Mouse (Mus musculus): ENCODE results near the gene Sars.
A peak's percentile ranks its signal among the peaks of the same experiment; 100 is the strongest.

The Sars gene

GRCm38 (mm10) chr3:108444698-108445365 lies at the start of gene Sars:
TSS of gene Sars (minus strand) at chr3:108445209.
- DNase-seq (ENCODE audit: low read depth, low spot score): peak; percentile 95

DNA sequence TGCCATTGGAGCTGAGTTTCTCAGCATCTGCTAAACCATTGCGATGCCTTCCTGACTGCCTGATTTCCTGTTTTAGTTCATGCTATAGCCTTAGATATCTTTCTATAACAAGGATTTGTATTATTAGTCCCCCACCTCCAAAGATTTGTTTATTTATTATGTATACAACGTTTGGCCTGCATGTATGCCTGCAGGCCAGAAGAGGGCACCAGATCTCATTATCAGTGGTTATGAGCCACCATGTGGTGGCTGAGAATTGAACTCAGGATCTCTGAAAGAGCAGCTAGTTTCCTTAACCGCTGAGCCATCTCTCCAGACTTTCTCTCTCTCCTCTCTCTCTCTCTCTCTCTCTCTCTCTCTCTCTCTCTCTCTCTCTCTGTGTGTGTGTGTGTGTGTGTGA lies 45.0 kb upstream of the Sars start:
- DNase-seq (ENCODE audit: low read depth, low spot score): peak; percentile 54

- DNase-seq (ENCODE audit: low read depth, low spot score): no peak
Observed at GRCm38 (mm10) chr3:108484749-108485148, 39.7 kb upstream of the Sars start.

DNA sequence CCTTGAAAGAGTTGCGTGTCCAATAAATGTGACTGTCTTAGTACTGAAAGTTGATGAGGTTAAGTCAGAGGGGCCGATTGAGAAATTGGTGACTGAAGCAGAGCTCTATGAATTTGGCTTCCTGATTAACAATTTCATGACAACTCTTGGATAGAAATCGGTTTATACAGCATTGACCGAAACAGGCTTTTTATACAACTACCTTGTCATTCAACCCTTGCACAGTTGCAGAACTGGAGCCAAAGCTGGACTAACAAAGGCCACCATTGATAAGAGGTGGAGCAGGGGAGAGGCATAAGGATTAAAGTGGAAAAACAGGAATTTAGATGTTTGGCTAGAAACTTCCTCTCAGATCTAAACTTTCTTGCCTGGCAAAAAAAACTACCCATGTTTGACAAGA lies 33.8 kb upstream of the Sars start:
- no peak for DNase-seq (ENCODE audit: low read depth, low spot score)

DNA sequence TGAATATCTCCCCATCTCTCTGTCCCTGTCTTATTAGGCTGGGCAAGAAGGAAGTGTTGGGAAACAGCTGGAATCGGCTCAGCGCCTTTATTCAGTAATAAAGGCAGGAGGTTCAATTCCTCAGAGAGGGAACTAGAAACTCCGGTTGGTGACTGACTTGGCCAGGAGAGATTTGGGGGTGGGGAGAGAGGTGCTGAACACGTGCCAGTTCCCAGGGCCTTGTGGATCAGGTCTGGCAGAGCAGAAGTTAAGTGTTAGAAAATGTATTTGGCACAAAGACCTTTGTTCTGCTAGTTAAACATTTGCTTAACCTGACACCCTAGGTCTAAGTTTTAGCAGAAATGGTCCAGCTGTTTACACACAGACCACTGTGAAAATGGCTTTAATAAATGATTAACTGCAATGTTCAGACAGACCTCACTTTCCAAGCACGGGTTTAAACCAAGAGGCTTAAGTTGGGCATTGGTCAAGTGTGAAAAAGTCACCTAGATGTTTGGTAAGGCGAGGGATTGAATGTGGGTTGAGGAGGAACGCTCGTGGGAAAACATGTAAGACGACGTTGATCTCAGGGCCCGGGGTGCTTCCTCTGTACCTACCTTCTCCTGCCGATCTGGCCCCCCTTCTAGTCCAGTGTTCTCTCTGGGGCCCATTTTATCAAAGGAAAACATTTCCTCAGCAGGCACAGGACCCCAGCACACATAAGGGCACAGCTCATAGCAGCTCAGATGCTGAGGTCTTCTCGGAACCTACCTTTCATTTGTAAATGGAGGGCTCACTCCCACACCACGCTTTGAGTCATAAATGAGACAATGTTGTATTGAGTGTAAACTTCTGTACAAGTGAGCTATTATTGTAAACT lies 32.0 kb upstream of the Sars start:
- no peak for DNase-seq (ENCODE audit: low read depth, low spot score)

- DNase-seq (ENCODE audit: low read depth, low spot score): no peak
Observed at GRCm38 (mm10) chr3:108475496-108475895, 30.5 kb upstream of the Sars start.

DNA sequence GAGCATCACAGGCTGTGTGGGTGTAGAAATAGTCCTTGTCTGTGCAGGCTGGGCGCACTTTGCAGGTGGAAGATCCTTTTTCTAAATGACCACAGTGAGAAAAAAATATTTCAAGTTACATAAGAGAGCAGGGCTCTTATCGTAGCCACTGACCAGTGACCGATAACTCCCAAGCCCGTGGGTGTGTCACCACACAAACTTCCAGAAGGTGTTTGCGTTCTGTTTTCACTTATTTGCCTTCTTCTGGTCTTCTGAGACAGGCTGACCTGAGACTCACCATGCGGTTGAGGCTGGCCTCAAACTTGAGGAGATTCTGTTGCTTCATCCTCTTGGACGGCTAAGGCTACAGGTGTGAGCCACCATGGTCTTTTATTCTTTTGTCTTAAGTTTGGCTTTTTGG lies 30.0 kb upstream of the Sars start:
- DNase-seq (ENCODE audit: low read depth, low spot score): no peak

DNA sequence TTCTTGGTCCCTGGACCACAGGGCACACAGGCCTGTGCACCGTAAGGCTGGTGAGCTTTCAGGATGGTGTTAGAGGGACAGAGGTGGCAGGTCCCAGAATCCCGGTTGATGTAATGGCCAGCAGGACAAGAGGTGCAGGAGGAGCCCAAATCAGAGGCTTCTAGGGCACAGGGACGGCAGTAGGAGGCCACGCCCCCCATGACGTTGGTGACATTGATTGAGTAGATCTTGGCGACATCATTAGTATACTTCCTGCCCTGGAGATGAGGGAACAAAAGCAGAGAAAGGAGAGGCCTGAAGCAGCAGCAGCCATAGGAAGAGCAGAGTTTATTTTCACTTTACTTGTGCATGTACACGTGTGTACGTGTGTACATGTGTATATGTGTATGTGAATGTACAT lies 22.8 kb upstream of the Sars start:
- DNase-seq (ENCODE audit: low read depth, low spot score): peak; percentile 29

DNA sequence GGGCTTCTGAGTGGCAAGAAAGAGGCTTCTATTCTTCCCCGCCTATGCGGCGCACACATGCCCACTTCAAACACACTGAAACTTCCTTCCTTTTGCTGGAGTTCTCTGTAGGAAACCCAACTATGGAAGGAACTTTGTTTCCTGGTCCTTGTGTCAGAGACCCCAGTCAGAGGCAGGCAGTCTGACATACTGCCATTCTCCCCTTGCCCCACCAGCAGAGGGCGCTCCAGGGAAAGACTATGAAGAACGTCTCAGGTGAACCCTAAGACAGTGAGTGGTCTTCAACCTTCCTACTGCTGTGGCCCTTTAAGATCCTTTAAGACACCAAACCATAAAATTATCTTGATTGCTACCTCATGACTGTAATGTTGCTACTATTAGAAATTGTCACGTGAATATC lies 21.4 kb upstream of the Sars start:
- peak; percentile 65 for DNase-seq (ENCODE audit: low read depth, low spot score)

GRCm38 (mm10) chr3:108458866-108459265 lies 13.9 kb upstream of the Sars start:
- DNase-seq (ENCODE audit: low read depth, low spot score): peak; percentile 27

- no peak for DNase-seq (ENCODE audit: low read depth, low spot score)
Observed at GRCm38 (mm10) chr3:108458380-108458779, 13.4 kb upstream of the Sars start.

GRCm38 (mm10) chr3:108454172-108454571 lies 9.2 kb upstream of the Sars start:
- no peak for DNase-seq (ENCODE audit: low read depth, low spot score)

DNA sequence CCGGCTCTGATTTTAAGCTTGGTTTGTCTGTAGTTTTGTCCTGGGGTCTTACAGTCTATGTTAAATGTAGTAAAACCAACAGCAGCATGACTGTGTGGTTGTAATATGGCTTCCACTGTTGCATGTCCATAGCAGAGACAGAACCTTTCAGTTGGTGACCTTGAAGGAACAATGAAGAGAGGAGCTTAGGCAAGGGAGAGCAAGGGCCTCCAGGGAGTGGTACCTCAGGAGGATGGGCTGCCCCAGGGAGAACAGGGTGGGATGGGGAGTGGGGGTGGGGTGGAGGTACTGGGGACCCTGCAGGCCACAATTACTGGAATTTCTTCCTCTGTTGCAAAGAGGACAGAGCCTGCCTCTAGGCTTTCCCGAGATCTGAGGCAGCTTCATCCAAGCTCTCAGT lies 7.0 kb upstream of the Sars start:
- DNase-seq (ENCODE audit: low read depth, low spot score): no peak

DNA sequence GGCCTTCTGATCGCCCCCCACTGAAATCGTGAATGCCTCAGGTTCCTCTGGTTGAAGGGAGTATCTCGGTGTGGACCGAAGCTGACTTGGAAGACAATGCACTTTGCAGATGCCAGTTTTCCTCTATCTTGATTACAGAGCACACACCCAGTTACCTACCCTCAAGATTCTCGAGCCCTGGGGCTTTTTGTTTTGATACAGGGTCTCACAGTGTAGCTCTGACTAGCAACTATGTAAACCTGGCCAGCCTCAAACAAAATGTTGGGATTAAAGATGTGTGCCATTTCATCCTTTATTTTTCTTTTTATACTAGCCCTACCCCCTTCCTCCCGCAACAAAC lies 327 bp upstream of the Sars start:
- DNase-seq (ENCODE audit: low read depth, low spot score): no peak

DNA sequence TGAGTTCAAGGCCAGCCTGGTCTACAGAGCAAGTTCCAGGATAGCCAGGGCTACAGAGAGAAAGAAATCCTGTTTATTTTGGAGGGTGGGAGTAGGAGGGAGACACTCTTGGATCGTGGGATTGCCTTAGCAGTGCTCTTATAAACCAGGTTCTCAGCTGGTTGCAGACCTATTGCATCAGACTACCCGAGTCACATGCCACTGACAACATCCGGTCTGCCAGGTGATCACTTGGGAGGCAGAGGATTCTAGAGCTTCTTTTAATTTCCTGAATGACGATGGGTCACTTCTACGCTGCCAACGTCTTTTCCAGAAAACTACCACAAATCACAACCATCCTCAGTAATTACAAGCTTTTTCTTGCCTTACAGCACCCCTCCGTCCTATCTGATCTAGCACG lies 980 bp downstream of the Sars start:
- DNase-seq (ENCODE audit: low read depth, low spot score): peak; percentile 84

GRCm38 (mm10) chr3:108436380-108436714 lies 8.7 kb downstream of the Sars start:
- no peak for DNase-seq (ENCODE audit: low read depth, low spot score)

- DNase-seq (ENCODE audit: low read depth, low spot score): no peak
Observed at GRCm38 (mm10) chr3:108435701-108436379, 9.2 kb downstream of the Sars start.

DNA sequence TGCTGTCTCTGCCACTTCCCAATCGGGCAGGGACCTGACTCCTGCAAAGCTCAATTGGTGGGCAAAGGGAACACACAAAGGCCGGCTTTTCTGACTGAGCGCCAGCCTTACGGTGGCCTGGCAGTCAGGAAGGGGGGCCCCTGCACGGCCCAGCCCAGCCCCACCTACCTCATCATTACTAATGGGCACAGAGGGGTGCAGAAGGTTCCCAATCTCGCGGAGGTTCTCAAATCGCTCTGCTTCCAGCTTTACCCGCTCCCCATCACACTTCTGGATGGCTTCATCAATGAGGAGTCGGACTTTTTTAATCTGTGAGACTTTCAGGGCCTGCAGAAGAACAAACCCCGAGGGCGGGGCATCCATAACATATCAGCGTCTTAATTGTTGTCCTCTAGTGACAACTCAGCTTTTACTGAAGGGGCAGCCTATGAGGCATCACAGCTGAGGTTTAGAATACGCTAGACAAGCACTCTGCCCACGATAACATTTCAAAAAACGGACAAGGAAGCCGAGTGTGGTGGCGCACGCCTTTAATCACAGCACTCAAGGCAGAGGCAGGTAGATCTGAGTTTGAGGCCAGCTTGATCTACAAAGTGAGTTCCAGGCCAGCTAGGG lies 11.0 kb downstream of the Sars start:
- DNase-seq (ENCODE audit: low read depth, low spot score): no peak

GRCm38 (mm10) chr3:108433188-108433880 lies 11.7 kb downstream of the Sars start:
- DNase-seq (ENCODE audit: low read depth, low spot score): no peak

GRCm38 (mm10) chr3:108432542-108433187 lies 12.3 kb downstream of the Sars start:
- no peak for DNase-seq (ENCODE audit: low read depth, low spot score)

DNA sequence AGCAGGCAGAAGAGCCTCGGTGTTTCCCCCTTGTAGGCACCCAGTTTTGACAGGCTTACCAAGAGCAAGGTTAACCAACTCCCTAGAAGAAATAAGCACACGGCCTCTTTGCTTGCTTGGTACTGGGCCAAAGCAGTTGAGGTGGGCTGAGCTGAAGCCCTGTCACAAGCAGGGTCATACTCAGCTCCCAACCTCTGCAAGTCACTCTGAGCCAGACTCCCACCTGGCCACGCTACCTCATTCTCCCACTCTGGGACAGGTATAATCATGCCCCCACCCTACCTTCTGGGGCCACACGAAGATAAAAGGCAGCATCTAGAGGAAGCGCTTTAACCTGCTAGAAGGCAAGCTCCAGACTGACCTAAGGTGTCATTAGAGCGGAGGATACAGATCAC lies 19.4 kb downstream of the Sars start:
- no peak for DNase-seq (ENCODE audit: low read depth, low spot score)

Data from A20 (cell line).